ENCODE assay signal across 27 mouse cellular contexts in genomic region chr11:4721728-4722127, GRCm38 (mm10). TPM values are rescaled to one million over a fixed set of nuclear protein-coding genes. Genes with fewer than 3 reads are reported as not detected.
"Had no signal": no experiment of that assay in that cellular context is flagged by ENCODE, and none has a peak within 500 bp of the region (broad histone marks: within the 10 kb centered on the region; RNA-seq: fewer than 3 reads in every experiment).

No protein-coding gene starts in this region.

- H3K9me3 ChIP-seq: heart, embryonic 13.5 days; heart, embryonic 15.5 days; hindbrain, embryonic 13.5 days; hindbrain, embryonic 15.5 days; kidney, embryonic 15.5 days; limb, embryonic 10.5 days; limb, embryonic 12.5 days had no signal

- H3K27ac ChIP-seq: heart, adult 2 months; heart, embryonic 13.5 days; heart, embryonic 15.5 days; hindbrain, embryonic 15.5 days; hindbrain, postnatal 0 days; kidney, embryonic 15.5 days; kidney, postnatal 0 days; left cerebral cortex, adult 2 months; limb, embryonic 10.5 days; limb, embryonic 12.5 days; liver, embryonic 14.5 days had no signal

- H3K4me3 ChIP-seq: heart, adult 2 months; heart, embryonic 13.5 days; heart, embryonic 15.5 days; hindbrain, embryonic 13.5 days; hindbrain, embryonic 15.5 days; kidney, embryonic 15.5 days; left cerebral cortex, adult 2 months; limb, embryonic 10.5 days; limb, embryonic 12.5 days had no signal

- H3K9ac ChIP-seq: heart, embryonic 13.5 days; heart, embryonic 15.5 days; hindbrain, embryonic 15.5 days; kidney, embryonic 15.5 days; limb, embryonic 12.5 days; liver, embryonic 14.5 days had no signal

- DNase-seq: gastrocnemius, postnatal 14 days; gastrocnemius, postnatal 36 days; heart, adult 2 months; heart, postnatal 14 days; heart, postnatal 36 days; kidney, adult 11 months; kidney, adult 2 months; kidney, adult 9 months; kidney, postnatal 14 days; kidney, postnatal 36 days; liver; lung, adult 18-20 months had no signal

- ATAC-seq: hindbrain, postnatal 0 days had no signal

- H3K27me3 ChIP-seq: heart, embryonic 13.5 days; heart, embryonic 15.5 days; hindbrain, embryonic 13.5 days; hindbrain, embryonic 15.5 days; kidney, embryonic 15.5 days; limb, embryonic 12.5 days had no signal

- H3K4me2 ChIP-seq: heart, embryonic 11.5 days; heart, embryonic 13.5 days; heart, embryonic 15.5 days; hindbrain, embryonic 13.5 days; hindbrain, embryonic 15.5 days; kidney, embryonic 15.5 days; limb, embryonic 12.5 days; liver, embryonic 11.5 days had no signal

RNA-seq across cellular contexts. Expression of gene Cabp7, which starts 24.9 kb away (rescaled TPM):
- total RNA-seq: heart, adult 2 months; heart, postnatal 14 days; heart, postnatal 36 days; hematopoietic stem cell, adult 5-6 weeks had no signal
- polyA plus RNA-seq: heart, adult 2 months; heart, embryonic 13.5 days; kidney, adult 2 months; large intestine, adult 2 months had no signal
